Mouse (Mus musculus): Measurements from ENCODE around the gene Gli2. TPM values are rescaled to one million over a fixed set of nuclear protein-coding genes. Genes with fewer than 3 reads are reported as not detected.
A peak's percentile ranks its signal among the peaks of the same experiment; 100 is the strongest.

The Gli2 gene
- polyA plus RNA-seq, 1 experiment from 2014 or later, result 3.1 TPM

GRCm38 (mm10) chr1:118912929-118913328, 140.5 kb downstream of the Gli2 start:
- Histone ChIP-seq H3K4me1 (peaks cover 25% of the 10 kb centered on the region), H3K36me3 (no peaks in the 10 kb centered on the region), H3K9ac (no peak overlapping the region), H3K4me3 (no peak overlapping the region), H3K4me2 (no peak overlapping the region), H3K27me3 (replicated peaks) (peaks cover 4% of the 10 kb centered on the region; the same call in 1 of the 2 replicates), H3K9me3 (no peaks in the 10 kb centered on the region), H3K27ac (replicated peaks) (no peak overlapping the region)
- no peak for ATAC-seq (ENCODE audit: extremely low read depth, insufficient number of reproducible peaks, low FRiP score, low TSS enrichment)
- 56% methylated on average over 6 of the region's 6 CpGs for WGBS

GRCm38 (mm10) chr1:118911427-118911727, 142.0 kb downstream of the Gli2 start:
- H3K27me3 ChIP-seq (replicated peaks), result peaks cover 4% of the 10 kb centered on the region; the same call in 1 of the 2 replicates
- no peak overlapping the region for H3K4me2 ChIP-seq
- WGBS, result 48% methylated on average over 3 of the region's 3 CpGs

GRCm38 (mm10) chr1:118910693-118911426, 142.6 kb downstream of the Gli2 start:
- Histone ChIP-seq H3K9ac (no peak overlapping the region), H3K27me3 (replicated peaks) (peaks cover 4% of the 10 kb centered on the region; the same call in 1 of the 2 replicates), H3K36me3 (no peaks in the 10 kb centered on the region), H3K4me1 (peaks cover 6% of the 10 kb centered on the region), H3K4me3 (no peak overlapping the region), H3K9me3 (no peaks in the 10 kb centered on the region), H3K4me2 (no peak overlapping the region), H3K27ac (replicated peaks) (no peak overlapping the region)
- 55% methylated on average over 13 of the region's 13 CpGs for WGBS
- no peak for ATAC-seq (ENCODE audit: extremely low read depth, insufficient number of reproducible peaks, low FRiP score, low TSS enrichment)

More at GRCm38 (mm10) chr1:118911427-118911727, 142.0 kb downstream of the Gli2 start:
- Histone ChIP-seq H3K27ac (replicated peaks) (no peak overlapping the region), H3K4me1 (peaks cover 10% of the 10 kb centered on the region), H3K9ac (no peak overlapping the region), H3K4me3 (no peak overlapping the region), H3K36me3 (no peaks in the 10 kb centered on the region), H3K9me3 (no peaks in the 10 kb centered on the region)
- ATAC-seq (ENCODE audit: extremely low read depth, insufficient number of reproducible peaks, low FRiP score, low TSS enrichment), result no peak

GRCm38 (mm10) chr1:118909051-118909450, 144.4 kb downstream of the Gli2 start:
- H3K27ac ChIP-seq (replicated peaks), result no peak overlapping the region
- H3K4me3 ChIP-seq, result no peak overlapping the region
- H3K27me3 ChIP-seq (replicated peaks), result peaks cover 4% of the 10 kb centered on the region; the same call in 1 of the 2 replicates
- 94% methylated on average over 3 of the region's 3 CpGs for WGBS
- H3K36me3 ChIP-seq, result no peaks in the 10 kb centered on the region
- ATAC-seq (ENCODE audit: extremely low read depth, insufficient number of reproducible peaks, low FRiP score, low TSS enrichment), result no peak
- no peak overlapping the region for H3K4me2 ChIP-seq
- peaks cover 19% of the 10 kb centered on the region for H3K4me1 ChIP-seq
- no peak overlapping the region for H3K9ac ChIP-seq
- H3K9me3 ChIP-seq, result no peaks in the 10 kb centered on the region

GRCm38 (mm10) chr1:118907574-118907973, 145.8 kb downstream of the Gli2 start:
- peaks cover 4% of the 10 kb centered on the region; the same call in 1 of the 2 replicates for H3K27me3 ChIP-seq (replicated peaks)
- no peak for ATAC-seq (ENCODE audit: extremely low read depth, insufficient number of reproducible peaks, low FRiP score, low TSS enrichment)
- H3K4me3 ChIP-seq, result no peak overlapping the region
- WGBS, result 62% methylated on average over 9 of the region's 9 CpGs
- H3K9ac ChIP-seq, result no peak overlapping the region
- H3K36me3 ChIP-seq, result no peaks in the 10 kb centered on the region
- H3K27ac ChIP-seq (replicated peaks), result no peak overlapping the region
- peaks cover 25% of the 10 kb centered on the region for H3K4me1 ChIP-seq
- no peaks in the 10 kb centered on the region for H3K9me3 ChIP-seq
- H3K4me2 ChIP-seq, result no peak overlapping the region

- no peak overlapping the region for H3K4me3 ChIP-seq
- no peak for ATAC-seq (ENCODE audit: extremely low read depth, insufficient number of reproducible peaks, low FRiP score, low TSS enrichment)
- H3K27me3 ChIP-seq (replicated peaks), result 0 out of 2 replicates have a peak, but pooled peaks cover 3% of the 10 kb centered on the region
- no peaks in the 10 kb centered on the region for H3K9me3 ChIP-seq
- peaks cover 38% of the 10 kb centered on the region for H3K4me1 ChIP-seq
- WGBS, result 47% methylated on average over 5 of the region's 5 CpGs
- H3K9ac ChIP-seq, result no peak overlapping the region
- no peak overlapping the region for H3K4me2 ChIP-seq
- peak overlapping the region; percentile 55 for H3K27ac ChIP-seq (replicated peaks)
- H3K36me3 ChIP-seq, result no peaks in the 10 kb centered on the region
These were observed 148.1 kb downstream of the Gli2 start for GRCm38 (mm10) chr1:118905319-118905718.

- peak overlapping the region; percentile 55 for H3K27ac ChIP-seq (replicated peaks)
- no peak for ATAC-seq (ENCODE audit: extremely low read depth, insufficient number of reproducible peaks, low FRiP score, low TSS enrichment)
- no peak overlapping the region for H3K9ac ChIP-seq
- no peaks in the 10 kb centered on the region for H3K36me3 ChIP-seq
- 0 out of 2 replicates have a peak, but pooled peaks cover 3% of the 10 kb centered on the region for H3K27me3 ChIP-seq (replicated peaks)
- H3K4me3 ChIP-seq, result no peak overlapping the region
- no peaks in the 10 kb centered on the region for H3K9me3 ChIP-seq
- H3K4me2 ChIP-seq, result no peak overlapping the region
- H3K4me1 ChIP-seq, result peaks cover 38% of the 10 kb centered on the region
- WGBS, result 28% methylated on average over 9 of the region's 9 CpGs
These were observed 148.5 kb downstream of the Gli2 start for GRCm38 (mm10) chr1:118904909-118905308.

GRCm38 (mm10) chr1:118904431-118904830, 149.0 kb downstream of the Gli2 start:
- peaks cover 38% of the 10 kb centered on the region for H3K4me1 ChIP-seq
- no peak for ATAC-seq (ENCODE audit: extremely low read depth, insufficient number of reproducible peaks, low FRiP score, low TSS enrichment)
- no peaks in the 10 kb centered on the region for H3K9me3 ChIP-seq
- no peaks in the 10 kb centered on the region for H3K36me3 ChIP-seq
- H3K27ac ChIP-seq (replicated peaks), result 0 out of 2 replicates have a peak overlapping the region, but pooled peaks have one; percentile 55
- H3K9ac ChIP-seq, result no peak overlapping the region
- no peak overlapping the region for H3K4me3 ChIP-seq
- H3K27me3 ChIP-seq (replicated peaks), result 0 out of 2 replicates have a peak, but pooled peaks cover 3% of the 10 kb centered on the region
- H3K4me2 ChIP-seq, result no peak overlapping the region
- 67% methylated on average over 3 of the region's 3 CpGs for WGBS

GRCm38 (mm10) chr1:118903742-118904141, 149.7 kb downstream of the Gli2 start:
- Histone ChIP-seq H3K4me2 (no peak overlapping the region), H3K9ac (no peak overlapping the region), H3K27ac (replicated peaks) (no peak overlapping the region), H3K9me3 (no peaks in the 10 kb centered on the region), H3K36me3 (no peaks in the 10 kb centered on the region), H3K27me3 (replicated peaks) (0 out of 2 replicates have a peak, but pooled peaks cover 3% of the 10 kb centered on the region), H3K4me3 (no peak overlapping the region), H3K4me1 (peaks cover 38% of the 10 kb centered on the region)
- no peak for ATAC-seq (ENCODE audit: extremely low read depth, insufficient number of reproducible peaks, low FRiP score, low TSS enrichment)
- WGBS, result 87% methylated on average over 3 of the region's 3 CpGs

- Histone ChIP-seq H3K4me2 (no peak overlapping the region), H3K4me1 (peaks cover 38% of the 10 kb centered on the region), H3K27ac (replicated peaks) (peak overlapping the region; percentile 48), H3K9me3 (no peaks in the 10 kb centered on the region), H3K36me3 (no peaks in the 10 kb centered on the region), H3K27me3 (replicated peaks) (0 out of 2 replicates have a peak, but pooled peaks cover 3% of the 10 kb centered on the region), H3K4me3 (no peak overlapping the region), H3K9ac (no peak overlapping the region)
- WGBS, result 48% methylated on average over 8 of the region's 8 CpGs
- ATAC-seq (ENCODE audit: extremely low read depth, insufficient number of reproducible peaks, low FRiP score, low TSS enrichment), result no peak
These were observed 151.4 kb downstream of the Gli2 start for GRCm38 (mm10) chr1:118901868-118902586.

- H3K4me1 ChIP-seq, result peaks cover 23% of the 10 kb centered on the region
- no peak overlapping the region for H3K4me3 ChIP-seq
- 79% methylated on average over 3 of the region's 3 CpGs for WGBS
- ATAC-seq (ENCODE audit: extremely low read depth, insufficient number of reproducible peaks, low FRiP score, low TSS enrichment), result no peak
- no peaks in the 10 kb centered on the region for H3K36me3 ChIP-seq
- no peak overlapping the region for H3K27ac ChIP-seq (replicated peaks)
- 0 out of 2 replicates have a peak, but pooled peaks cover 3% of the 10 kb centered on the region for H3K27me3 ChIP-seq (replicated peaks)
- no peak overlapping the region for H3K9ac ChIP-seq
- no peak overlapping the region for H3K4me2 ChIP-seq
- H3K9me3 ChIP-seq, result no peaks in the 10 kb centered on the region
These were observed 155.1 kb downstream of the Gli2 start for GRCm38 (mm10) chr1:118898351-118898750.
